Mouse (Mus musculus) kidney, adult 11 months (tissue): ENCODE data around the gene Hic1.

Experiments used
- DNase-seq: peaks from one replicate; pipeline ENCODE4 v3.0.0; 2022

Hic1 gene

GRCm38 (mm10) chr11:75169405-75170080 lies at the start of gene Hic1:
TSS of gene Hic1 (minus strand) at chr11:75169519.
- no peak for DNase-seq

DNA sequence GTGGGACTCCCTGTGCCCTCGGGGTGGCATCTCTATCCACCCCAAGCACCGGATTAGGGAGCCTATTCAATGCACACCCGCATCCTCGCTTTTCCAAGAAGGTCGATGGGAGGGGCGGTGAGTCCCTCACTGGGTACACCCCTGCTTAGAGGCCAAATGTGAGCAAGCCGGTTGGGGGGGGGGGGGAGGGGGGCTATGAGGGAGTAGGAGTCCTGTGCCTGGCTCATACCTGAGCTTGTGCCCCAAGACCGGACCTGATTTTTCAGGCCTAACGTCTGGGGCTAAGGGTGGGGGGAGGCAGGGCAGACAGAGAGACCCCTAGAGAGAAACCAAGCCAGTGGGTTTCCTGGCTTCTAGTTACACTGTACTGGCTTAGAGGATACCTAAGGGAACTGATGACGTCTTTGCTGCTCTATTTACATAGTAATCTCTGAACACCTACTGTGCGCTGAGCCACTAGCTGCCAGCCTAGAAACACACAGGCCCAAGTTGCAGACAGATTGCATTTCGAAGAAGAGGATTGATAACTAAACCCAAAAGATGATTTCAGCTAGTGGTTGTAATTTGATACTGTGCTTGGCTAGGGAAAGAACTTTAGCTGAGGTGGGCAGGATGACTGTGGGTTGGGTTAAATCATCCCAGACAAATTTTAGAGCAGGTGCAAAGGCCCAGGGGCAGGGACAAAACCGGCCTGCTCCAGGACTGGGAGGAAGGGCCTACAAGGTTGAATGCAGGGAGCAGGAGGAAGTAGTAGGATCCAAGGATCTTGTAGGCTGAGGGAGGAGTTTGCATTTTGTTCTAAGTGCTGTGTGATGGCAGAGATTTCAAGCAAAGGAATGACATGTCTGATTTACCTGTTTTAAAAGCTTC lies 45.0 kb upstream of the Hic1 start:
- peak; percentile 53 for DNase-seq

GRCm38 (mm10) chr11:75213372-75214080 lies 44.2 kb upstream of the Hic1 start:
- DNase-seq = peak; percentile 92

GRCm38 (mm10) chr11:75212876-75213275 lies 43.6 kb upstream of the Hic1 start:
- DNase-seq = peak; percentile 76

- peak; percentile 85 for DNase-seq
Measured at GRCm38 (mm10) chr11:75212031-75212667, 42.8 kb upstream of the Hic1 start.

GRCm38 (mm10) chr11:75210755-75211154 lies 41.4 kb upstream of the Hic1 start:
- no peak for DNase-seq

GRCm38 (mm10) chr11:75210093-75210492 lies 40.8 kb upstream of the Hic1 start:
- no peak for DNase-seq

- no peak for DNase-seq
Measured at GRCm38 (mm10) chr11:75209363-75209762, 40.0 kb upstream of the Hic1 start.

GRCm38 (mm10) chr11:75206347-75206746 lies 37.0 kb upstream of the Hic1 start:
- DNase-seq = no peak

- no peak for DNase-seq
Measured at GRCm38 (mm10) chr11:75204472-75204871, 35.2 kb upstream of the Hic1 start.

GRCm38 (mm10) chr11:75203926-75204325 lies 34.6 kb upstream of the Hic1 start:
- DNase-seq = no peak

- no peak for DNase-seq
Measured at GRCm38 (mm10) chr11:75201721-75202120, 32.4 kb upstream of the Hic1 start.

GRCm38 (mm10) chr11:75200935-75201334 lies 31.6 kb upstream of the Hic1 start:
- no peak for DNase-seq

GRCm38 (mm10) chr11:75199951-75200350 lies 30.6 kb upstream of the Hic1 start:
- DNase-seq = no peak

DNA sequence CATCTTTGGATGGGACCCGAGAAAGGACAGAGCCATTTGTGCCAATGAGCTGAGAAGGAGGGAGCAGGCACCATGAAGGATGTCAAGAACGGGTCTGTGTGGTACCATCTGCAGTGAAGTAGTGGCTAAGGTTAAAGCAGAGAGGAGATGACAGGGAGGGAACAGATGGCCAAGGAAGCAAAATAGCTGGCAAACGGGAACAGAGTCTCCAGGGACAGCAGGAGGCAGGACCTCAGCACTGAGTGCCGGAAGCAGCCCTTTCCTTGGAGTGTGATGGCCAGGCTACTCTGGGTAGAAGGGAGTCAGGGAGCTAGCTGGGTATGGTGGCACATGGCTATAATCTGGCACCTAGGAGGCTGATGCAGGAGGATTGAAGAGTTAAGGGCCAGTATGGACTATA lies 29.5 kb upstream of the Hic1 start:
- DNase-seq = no peak

DNA sequence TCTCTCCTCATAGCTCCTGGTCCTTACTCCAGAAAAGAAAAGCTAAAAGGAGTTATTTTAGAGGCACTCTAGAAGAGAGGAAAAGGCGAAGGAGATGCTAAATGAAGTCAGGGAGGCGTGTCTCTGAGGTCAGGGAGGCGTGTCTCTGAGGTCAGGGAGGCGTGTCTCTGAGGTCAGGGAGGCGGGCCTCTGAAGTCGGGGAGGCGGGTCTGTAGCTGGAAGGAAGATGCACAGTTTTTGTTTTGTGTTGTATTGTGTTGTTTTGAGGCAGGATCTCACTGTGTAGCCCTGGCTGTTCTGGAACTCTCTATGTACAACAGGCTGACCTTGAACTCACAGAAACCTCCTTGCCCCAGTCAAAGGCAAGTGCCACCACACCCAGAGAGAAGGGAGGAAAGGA lies 28.6 kb upstream of the Hic1 start:
- no peak for DNase-seq

DNA sequence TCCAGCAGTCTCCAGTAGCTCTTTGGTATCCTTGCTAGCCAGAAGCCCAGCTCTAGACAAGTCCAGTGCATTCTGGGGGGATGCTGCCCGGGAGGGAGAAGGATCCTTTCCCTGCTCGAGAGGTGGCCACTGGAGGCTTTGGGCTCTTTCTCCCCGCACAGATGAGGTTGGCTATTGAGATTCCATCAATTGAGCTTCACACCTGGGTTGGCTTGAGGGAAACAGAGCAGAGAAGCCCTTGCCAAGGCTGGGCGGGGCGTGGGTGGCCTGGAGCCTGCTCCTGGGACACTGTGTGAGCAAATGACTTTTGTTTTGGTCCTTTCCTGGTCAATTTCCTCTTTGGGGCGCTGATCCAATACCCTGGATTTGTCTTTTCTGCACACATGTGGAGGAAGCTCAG lies 26.8 kb upstream of the Hic1 start:
- DNase-seq = no peak

DNA sequence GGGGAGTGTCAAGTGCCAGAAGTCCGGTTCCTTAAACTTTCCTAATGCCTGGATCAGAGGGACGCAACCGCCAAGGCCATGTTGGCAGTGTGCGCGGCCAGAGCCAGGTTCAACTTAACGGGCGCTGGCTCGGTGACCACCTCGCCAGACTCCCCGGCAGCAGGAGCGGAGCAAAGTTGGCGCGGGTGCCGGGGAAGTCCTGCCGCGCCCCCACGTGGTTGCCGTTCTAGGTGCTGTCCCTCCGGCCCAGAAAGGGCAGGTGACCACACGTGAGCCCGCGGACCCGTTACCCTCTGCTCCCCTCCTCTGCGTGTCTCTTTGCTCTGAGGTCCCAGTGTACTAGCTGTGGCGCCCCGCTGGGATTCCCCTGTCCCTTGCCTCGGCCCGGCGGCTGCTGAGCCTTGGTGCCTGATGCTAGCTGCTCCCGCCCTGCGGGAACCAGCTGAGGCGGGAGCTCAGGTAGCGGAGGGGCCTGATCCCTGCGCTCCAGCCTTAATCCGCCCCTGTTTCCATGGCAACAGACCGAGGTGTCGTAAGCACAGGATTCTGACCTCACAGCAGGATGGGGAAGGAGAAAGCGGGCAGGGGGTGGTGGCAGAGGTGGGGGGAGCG lies 25.6 kb upstream of the Hic1 start:
- DNase-seq = peak; percentile 70

DNA sequence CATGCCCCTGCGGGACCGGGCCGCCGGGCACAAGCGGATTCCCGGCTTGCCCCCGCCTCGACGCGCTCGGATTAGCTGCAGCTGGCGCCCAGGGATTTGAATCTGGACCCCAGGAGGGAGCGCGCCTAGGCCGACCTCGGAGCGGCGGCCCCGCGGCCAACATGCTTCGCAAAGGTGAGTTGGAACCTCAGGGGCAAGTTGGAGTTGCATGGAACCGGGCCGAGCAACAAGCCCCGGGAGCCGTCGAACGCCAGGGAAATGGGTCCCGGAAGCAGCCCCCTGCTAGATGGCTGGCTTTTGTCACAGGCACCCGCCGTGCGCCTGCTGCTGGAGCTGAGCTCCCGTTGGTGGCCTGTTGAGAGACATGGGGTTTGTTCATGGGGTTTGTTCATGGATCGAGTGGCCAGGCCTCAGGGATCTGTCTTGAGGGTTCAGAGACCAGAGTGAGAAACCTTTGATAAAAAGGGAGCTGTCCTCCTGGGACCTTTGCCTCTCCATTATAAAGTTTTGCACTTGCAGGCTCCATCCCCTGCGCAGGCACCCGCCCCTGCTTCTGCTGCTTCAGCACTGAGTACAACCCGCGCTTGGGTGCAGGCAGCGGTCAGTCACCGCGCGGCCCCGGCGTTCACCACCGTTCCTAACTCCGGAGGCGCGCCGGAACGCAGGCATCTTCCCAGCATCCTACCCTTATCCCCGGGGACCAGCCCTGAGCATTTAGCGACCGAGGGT lies 25.0 kb upstream of the Hic1 start:
- no peak for DNase-seq

- DNase-seq = peak; percentile 77
Measured at GRCm38 (mm10) chr11:75193256-75194071, 24.1 kb upstream of the Hic1 start, which contains the start of gene Rtn4rl1. TSS of gene Rtn4rl1 (plus strand) at chr11:75193783.
